Mouse (Mus musculus) layer of hippocampus, adult 9-11 months (tissue): ENCODE data around the gene Cdh16.
A peak's percentile ranks its signal among the peaks of the same experiment; 100 is the strongest.
"Not testable (repeated sequence)": the region's sequence is repeated elsewhere in the genome, so short reads cannot be mapped to it uniquely, and the experiment has no call there.

ENCODE experiments used
- DNase-seq: peaks from one replicate; pipeline ENCODE4 v3.0.0; 2022

The Cdh16 gene

GRCm38 (mm10) chr8:104624161-104624560 lies at the start of gene Cdh16:
Cdh16 (minus strand) TSS chr8:104624396.
- DNase-seq = no peak

- DNase-seq = no peak
These were observed 31.4 kb upstream of the Cdh16 start for GRCm38 (mm10) chr8:104655614-104656013.

- DNase-seq = peak; percentile 80
These were observed 30.8 kb upstream of the Cdh16 start for GRCm38 (mm10) chr8:104654984-104655383.

- not testable (repeated sequence) for DNase-seq
These were observed 20.0 kb upstream of the Cdh16 start for GRCm38 (mm10) chr8:104644187-104644586.

GRCm38 (mm10) chr8:104642324-104642654 lies 18.1 kb upstream of the Cdh16 start:
- no peak for DNase-seq

GRCm38 (mm10) chr8:104641426-104642323 lies 17.5 kb upstream of the Cdh16 start, which contains the start of gene Ciao2b:
Ciao2b (minus strand) TSS chr8:104641965.
- DNase-seq = peak; percentile 88

- no peak for DNase-seq
These were observed 16.7 kb upstream of the Cdh16 start for GRCm38 (mm10) chr8:104640831-104641370.

GRCm38 (mm10) chr8:104640241-104640640 lies 16.0 kb upstream of the Cdh16 start:
- no peak for DNase-seq

- DNase-seq = no peak
These were observed 13.8 kb upstream of the Cdh16 start for GRCm38 (mm10) chr8:104638010-104638409.

GRCm38 (mm10) chr8:104635004-104635710 lies 11.0 kb upstream of the Cdh16 start:
- DNase-seq = no peak

GRCm38 (mm10) chr8:104633156-104633744 lies 9.1 kb upstream of the Cdh16 start:
- no peak for DNase-seq

- DNase-seq = peak; percentile 30
These were observed 8.3 kb upstream of the Cdh16 start for GRCm38 (mm10) chr8:104632486-104632885.

- peak; percentile 24 for DNase-seq
These were observed 7.8 kb upstream of the Cdh16 start for GRCm38 (mm10) chr8:104631975-104632374.

GRCm38 (mm10) chr8:104630981-104631663 lies 6.9 kb upstream of the Cdh16 start, which contains the start of gene Rrad:
Rrad (minus strand) TSS chr8:104631327.
- peak; percentile 15 for DNase-seq

- no peak for DNase-seq
These were observed 6.4 kb upstream of the Cdh16 start for GRCm38 (mm10) chr8:104630574-104630973.

GRCm38 (mm10) chr8:104630111-104630479 lies 5.9 kb upstream of the Cdh16 start:
- DNase-seq = no peak

- no peak for DNase-seq
These were observed 5.3 kb upstream of the Cdh16 start for GRCm38 (mm10) chr8:104629306-104630110.

GRCm38 (mm10) chr8:104628402-104628801 lies 4.2 kb upstream of the Cdh16 start:
- DNase-seq = no peak

GRCm38 (mm10) chr8:104627065-104627740 lies 3.0 kb upstream of the Cdh16 start:
- DNase-seq = no peak

- DNase-seq = no peak
These were observed 3.4 kb downstream of the Cdh16 start for GRCm38 (mm10) chr8:104620765-104621164.

- DNase-seq = no peak
These were observed 11.1 kb downstream of the Cdh16 start for GRCm38 (mm10) chr8:104613119-104613518.
